Mouse (Mus musculus): ENCODE measurements around the gene Fzd2. TPM values are rescaled to one million over a fixed set of nuclear protein-coding genes. Genes with fewer than 3 reads are reported as not detected.

Gene Fzd2
- polyA plus RNA-seq (2014; fragmentation: Illumina TruSeq; extraction: RNeasy Lipid Tissue Mini Kit (QIAGEN cat#74804); ENCODE audit: low read depth, low replicate concordance), result 7.0 TPM

GRCm38 (mm10) chr11:102604010-102604584 lies at the start of gene Fzd2:
Gene Fzd2 (plus strand): TSS chr11:102604396.

GRCm38 (mm10) chr11:102556031-102556715 lies 48.0 kb upstream of the Fzd2 start, which contains the start of gene Gpatch8:
Gene Gpatch8 (minus strand): TSS chr11:102556392.

GRCm38 (mm10) chr11:102579165-102580033 lies 24.8 kb upstream of the Fzd2 start, which contains the start of gene Gm11627:
Gene Gm11627 (minus strand): TSS chr11:102579461.

Other genes with a start within 250 kb of the Fzd2 start
- 0.06 TPM for gene Slc4a1, start 238.2 kb upstream of the Fzd2 start, polyA plus RNA-seq (2014; fragmentation: Illumina TruSeq; extraction: RNeasy Lipid Tissue Mini Kit (QIAGEN cat#74804); ENCODE audit: low read depth, low replicate concordance)
- gene Rundc3a, start 211.0 kb upstream of the Fzd2 start, polyA plus RNA-seq (2014; fragmentation: Illumina TruSeq; extraction: RNeasy Lipid Tissue Mini Kit (QIAGEN cat#74804); ENCODE audit: low read depth, low replicate concordance), result 1.8 TPM
- gene Slc25a39, start 196.4 kb upstream of the Fzd2 start, polyA plus RNA-seq (2014; fragmentation: Illumina TruSeq; extraction: RNeasy Lipid Tissue Mini Kit (QIAGEN cat#74804); ENCODE audit: low read depth, low replicate concordance), result 157 TPM
- gene Grn, start 174.1 kb upstream of the Fzd2 start, polyA plus RNA-seq (2014; fragmentation: Illumina TruSeq; extraction: RNeasy Lipid Tissue Mini Kit (QIAGEN cat#74804); ENCODE audit: low read depth, low replicate concordance), result 237 TPM
- 14.8 TPM for gene Fam171a2, start 156.7 kb upstream of the Fzd2 start, polyA plus RNA-seq (2014; fragmentation: Illumina TruSeq; extraction: RNeasy Lipid Tissue Mini Kit (QIAGEN cat#74804); ENCODE audit: low read depth, low replicate concordance)
- gene Itga2b, start 134.3 kb upstream of the Fzd2 start, polyA plus RNA-seq (2014; fragmentation: Illumina TruSeq; extraction: RNeasy Lipid Tissue Mini Kit (QIAGEN cat#74804); ENCODE audit: low read depth, low replicate concordance), result 18.7 TPM
- gene Gpatch8, start 48.0 kb upstream of the Fzd2 start, polyA plus RNA-seq (2014; fragmentation: Illumina TruSeq; extraction: RNeasy Lipid Tissue Mini Kit (QIAGEN cat#74804); ENCODE audit: low read depth, low replicate concordance), result 19.7 TPM
- gene Gm11627, start 24.9 kb upstream of the Fzd2 start, polyA plus RNA-seq (2014; fragmentation: Illumina TruSeq; extraction: RNeasy Lipid Tissue Mini Kit (QIAGEN cat#74804); ENCODE audit: low read depth, low replicate concordance), result 4.5 TPM
- gene Meioc, start 59.3 kb downstream of the Fzd2 start, polyA plus RNA-seq (2014; fragmentation: Illumina TruSeq; extraction: RNeasy Lipid Tissue Mini Kit (QIAGEN cat#74804); ENCODE audit: low read depth, low replicate concordance), result 0.89 TPM
- gene Ccdc43, start 93.4 kb downstream of the Fzd2 start, polyA plus RNA-seq (2014; fragmentation: Illumina TruSeq; extraction: RNeasy Lipid Tissue Mini Kit (QIAGEN cat#74804); ENCODE audit: low read depth, low replicate concordance), result 15.3 TPM
- 4.6 TPM for gene Adam11, start 157.0 kb downstream of the Fzd2 start, polyA plus RNA-seq (2014; fragmentation: Illumina TruSeq; extraction: RNeasy Lipid Tissue Mini Kit (QIAGEN cat#74804); ENCODE audit: low read depth, low replicate concordance)
- gene Gjc1, start 215.3 kb downstream of the Fzd2 start, polyA plus RNA-seq (2014; fragmentation: Illumina TruSeq; extraction: RNeasy Lipid Tissue Mini Kit (QIAGEN cat#74804); ENCODE audit: low read depth, low replicate concordance), result 18.6 TPM
- 7.6 TPM for gene Higd1b, start 231.5 kb downstream of the Fzd2 start, polyA plus RNA-seq (2014; fragmentation: Illumina TruSeq; extraction: RNeasy Lipid Tissue Mini Kit (QIAGEN cat#74804); ENCODE audit: low read depth, low replicate concordance)

Data from adipose tissue, adult 10 weeks (tissue).